Mouse (Mus musculus) left cerebral cortex, adult 9 months (tissue): ENCODE results near the gene Hdgf.

ENCODE experiments used
- DNase-seq, 2 experiments: peaks; one replicate each; pipeline ENCODE4 v3.0.0; 2022; ENCODE audit warnings: low spot score in 2 of 2

The Hdgf gene

GRCm38 (mm10) chr3:87945781-87946540, 39.8 kb downstream of the Hdgf start:
- no peak for DNase-seq

- DNase-seq, result no peak
Measured at GRCm38 (mm10) chr3:87946541-87946860, 40.4 kb downstream of the Hdgf start.

- no peak for DNase-seq
Measured at GRCm38 (mm10) chr3:87947056-87947810, 41.1 kb downstream of the Hdgf start.

GRCm38 (mm10) chr3:87947811-87948199, 41.7 kb downstream of the Hdgf start:
- no peak for DNase-seq

- no peak for DNase-seq
Measured at GRCm38 (mm10) chr3:87948378-87949265, 42.5 kb downstream of the Hdgf start, which contains the start of gene Crabp2. Crabp2 (plus strand) TSS chr3:87948666.

- no peak for DNase-seq
Measured at GRCm38 (mm10) chr3:87949266-87949954, 43.3 kb downstream of the Hdgf start.

- no peak for DNase-seq
Measured at GRCm38 (mm10) chr3:87949955-87950515, 43.9 kb downstream of the Hdgf start.

- no peak for DNase-seq
Measured at GRCm38 (mm10) chr3:87951946-87952345, 45.8 kb downstream of the Hdgf start.

- no peak for DNase-seq
Measured at GRCm38 (mm10) chr3:87952440-87952839, 46.3 kb downstream of the Hdgf start.

GRCm38 (mm10) chr3:87958056-87958455, 51.9 kb downstream of the Hdgf start:
- no peak for DNase-seq

GRCm38 (mm10) chr3:87958476-87958875, 52.4 kb downstream of the Hdgf start:
- no peak for DNase-seq

- DNase-seq, result no peak
Measured at GRCm38 (mm10) chr3:87958967-87959366, 52.8 kb downstream of the Hdgf start.

GRCm38 (mm10) chr3:87959371-87959770, 53.2 kb downstream of the Hdgf start:
- no peak for DNase-seq

GRCm38 (mm10) chr3:87960191-87960585, 54.1 kb downstream of the Hdgf start:
- DNase-seq, result no peak

GRCm38 (mm10) chr3:87960586-87961191, 54.6 kb downstream of the Hdgf start:
- DNase-seq, result peak; percentile 31 to 80
